Mouse (Mus musculus) layer of hippocampus, adult 6 months (tissue): Measurements from ENCODE around the gene Sp2. TPM values are rescaled to one million over a fixed set of nuclear protein-coding genes. Genes with fewer than 3 reads are reported as not detected.

Experiments
- long read RNA-seq, 2 experiments: library from polyadenylated mRNA; unstranded; transcript quantifications; one replicate each; pipeline ENCODE4 v2.0.0; 2019 to 2020
- polyA plus RNA-seq: library from polyadenylated mRNA; unstranded; fragments of <200 nt; fragmentation: Nextera tagmentation; gene quantifications from 2 replicates; pipeline ENCODE4 v1.2.3, GENCODE M21; 2021

Gene Sp2
- polyA plus RNA-seq, result 4.6 and 4.7 TPM in 2 replicates
- long read RNA-seq, experiment 1, partial matches to known transcripts, result 0 of 1 reads
- long read RNA-seq, experiment 1, other reads (novel, unspliced or antisense), result 1 of 1 reads
- long read RNA-seq, experiment 2, partial matches to known transcripts, result 1 of 7 reads
- long read RNA-seq, experiment 2, other reads (novel, unspliced or antisense), result 6 of 7 reads

DNA sequence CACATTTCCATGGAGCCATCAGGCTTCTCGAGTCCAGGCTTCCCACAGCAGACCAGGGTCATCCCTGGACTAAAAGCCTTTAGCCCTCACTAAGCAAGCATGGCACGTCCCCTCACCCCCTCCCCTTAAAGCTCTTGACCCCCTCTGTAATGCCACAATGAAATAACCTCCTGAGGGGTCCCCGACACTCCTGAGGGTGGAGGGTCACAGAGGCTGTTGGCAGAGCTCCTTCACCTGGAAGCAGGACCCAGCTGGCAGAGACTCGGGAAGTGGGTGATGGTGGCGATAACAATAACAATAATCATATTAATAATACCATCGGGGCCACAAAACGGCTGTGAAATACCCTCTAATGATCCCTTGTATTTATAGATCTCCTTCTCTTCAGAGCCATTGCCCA is at the start of gene Sp2:
Gene Sp2, minus strand, starts transcription at position 101 of the 400 bp plus-strand sequence.

DNA sequence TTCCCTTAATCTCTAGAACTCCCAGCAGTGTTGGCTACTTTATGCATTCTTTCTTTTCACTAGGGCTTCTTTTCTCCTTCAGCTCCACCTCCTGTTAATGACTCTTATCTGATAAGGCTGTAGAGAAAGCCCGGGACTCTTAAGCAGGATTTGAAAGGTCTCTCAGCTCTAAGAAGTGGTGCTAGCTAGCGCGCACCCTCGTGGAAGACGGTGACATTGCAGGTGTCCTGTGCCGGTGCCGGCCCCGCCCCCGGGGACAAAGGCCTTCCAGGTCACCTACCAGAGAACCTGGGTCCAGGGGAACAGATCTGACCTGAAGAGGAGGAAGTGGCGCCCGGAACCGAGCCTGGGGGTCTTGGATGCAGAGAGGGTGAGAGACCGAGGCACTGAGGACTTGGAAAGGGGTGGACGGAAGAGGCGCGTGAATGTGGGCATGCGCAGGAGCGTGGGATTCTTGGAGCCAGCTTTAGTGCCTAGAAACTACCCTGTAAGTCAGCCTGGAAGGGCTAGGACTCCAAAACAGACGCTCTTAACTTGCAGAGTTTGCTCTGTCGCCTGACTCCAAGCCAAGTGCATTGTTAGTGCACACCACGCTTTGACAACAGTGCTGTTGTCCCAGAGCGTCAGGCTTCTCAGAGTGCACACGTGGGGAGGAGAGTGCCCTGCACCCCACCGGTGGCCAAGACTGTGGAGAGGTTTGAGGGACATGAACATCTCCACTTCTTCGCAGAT is 47.1 kb upstream of the Sp2 start, which contains the start of gene Scrn2:
Gene Scrn2, plus strand, starts transcription at position 253 of the 732 bp plus-strand sequence.

DNA sequence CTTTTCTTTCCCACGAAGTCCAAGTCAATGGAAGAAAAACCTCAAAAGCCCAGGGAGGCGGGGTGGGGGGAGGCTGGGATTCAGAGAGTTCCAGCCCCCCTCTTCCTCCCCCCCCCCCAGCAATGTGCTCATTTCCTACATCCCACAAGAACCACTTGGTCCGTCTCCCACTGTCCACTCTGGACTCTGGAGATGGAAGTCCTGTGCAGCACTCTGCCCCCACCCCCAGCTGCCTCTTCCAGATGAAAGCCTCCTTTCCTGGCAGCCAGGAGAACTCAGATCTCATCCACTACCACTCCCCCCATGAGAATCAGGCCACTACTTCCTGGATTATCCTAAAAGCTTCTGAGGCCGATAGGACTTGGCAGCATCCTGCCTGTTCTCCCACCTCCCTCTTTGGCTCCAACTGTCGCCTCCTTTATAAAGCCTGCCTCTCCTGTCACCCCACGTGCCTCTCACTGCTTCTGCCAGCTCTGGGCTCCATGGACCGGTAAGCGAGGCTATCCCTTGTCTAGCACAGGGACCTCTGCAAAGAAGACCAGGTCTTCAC is 30.4 kb upstream of the Sp2 start, which contains the start of gene Sp6:
Gene Sp6, plus strand, starts transcription at position 274 of the 550 bp plus-strand sequence.

DNA sequence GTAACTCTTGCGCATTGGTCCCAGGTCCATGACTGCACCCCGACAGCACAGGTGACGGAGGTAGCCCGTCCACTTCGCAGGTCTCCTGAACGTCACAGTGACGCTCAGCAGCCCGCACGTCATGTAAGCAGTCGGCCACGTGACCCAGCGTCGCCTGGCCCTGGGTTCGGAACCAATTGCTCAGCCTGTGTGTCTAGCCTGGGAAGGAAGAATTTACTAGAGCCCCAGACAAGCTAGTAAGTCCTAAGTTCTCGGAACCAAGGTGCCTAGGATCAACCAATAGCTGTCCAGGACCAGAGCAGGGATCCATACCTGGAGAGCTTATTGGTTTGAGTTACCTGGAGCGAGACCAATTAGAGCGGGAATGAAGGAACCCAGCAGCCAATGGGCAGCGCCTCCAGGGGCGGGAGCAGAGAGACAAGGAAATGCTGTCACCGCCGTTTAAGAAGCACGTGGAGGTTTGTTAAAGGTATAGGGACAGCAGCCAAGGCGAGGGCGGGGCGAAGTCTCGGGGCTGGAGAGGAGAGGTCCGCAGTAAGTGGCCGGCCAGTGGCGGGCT is 38.9 kb downstream of the Sp2 start, which contains the start of gene Pnpo:
Gene Pnpo, minus strand, starts transcription at position 241 of the 559 bp plus-strand sequence.

DNA sequence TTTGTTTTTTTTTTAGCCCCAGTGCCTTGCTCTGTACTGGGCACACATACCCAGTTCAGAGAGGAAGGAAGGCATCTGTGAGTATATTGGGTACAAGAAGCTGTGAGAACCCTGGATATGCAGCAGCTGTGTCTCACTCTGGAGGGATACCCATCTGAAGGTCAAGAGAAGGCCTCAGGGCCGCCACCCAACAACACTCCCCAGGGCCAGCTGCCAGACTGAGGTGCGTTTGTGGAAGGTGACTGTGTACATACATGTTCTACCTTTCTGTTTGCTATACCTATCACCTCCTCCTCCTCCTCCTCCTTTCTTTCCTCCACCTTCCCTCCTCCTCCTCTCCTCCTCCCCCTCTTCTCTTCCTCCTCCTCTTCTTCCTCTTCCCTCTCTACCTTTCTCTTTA is 54.7 kb downstream of the Sp2 start, which contains the start of gene Prr15l:
Gene Prr15l, plus strand, starts transcription at position 17 of the 400 bp plus-strand sequence.

DNA sequence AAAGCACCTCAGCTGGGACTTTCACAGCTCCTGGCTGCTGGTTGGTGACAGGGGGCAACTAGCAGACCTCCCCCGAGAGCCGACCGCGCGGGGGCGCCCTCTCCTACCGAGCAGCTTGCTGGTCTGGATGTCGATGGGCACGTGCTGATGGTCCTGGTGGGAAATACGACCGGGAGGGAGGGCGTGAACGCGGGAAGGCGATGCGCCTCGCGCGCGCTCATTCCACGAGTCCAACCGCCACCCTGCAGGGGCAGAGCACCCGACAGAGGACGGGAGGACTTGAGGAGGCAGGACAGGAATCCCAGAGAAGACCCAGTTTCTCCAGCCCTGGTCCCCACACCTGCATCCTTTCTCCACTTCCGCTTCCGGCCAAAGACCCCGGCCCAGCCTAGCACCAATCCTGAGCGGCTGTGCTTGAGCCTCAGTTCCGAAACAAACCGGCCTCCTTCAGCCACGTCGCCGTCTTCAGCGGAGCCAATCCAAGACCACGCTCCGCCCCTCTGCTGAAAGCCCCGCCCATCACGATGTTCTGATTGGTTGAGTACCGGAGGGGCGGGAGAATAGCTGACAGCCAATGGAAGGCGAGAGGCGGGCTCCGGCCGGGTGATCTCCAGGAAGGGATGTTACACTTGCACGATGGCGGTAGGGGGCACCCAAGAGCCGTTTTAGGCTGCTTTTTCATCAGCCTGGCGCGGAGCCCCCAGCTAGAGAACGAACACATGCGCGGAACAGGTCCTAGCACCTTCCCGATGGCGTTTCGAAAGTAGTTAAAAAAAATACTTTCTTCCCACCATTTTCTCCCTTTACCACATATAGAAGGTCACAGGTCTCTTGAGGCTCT is 66.5 kb downstream of the Sp2 start, which contains the start of gene Cdk5rap3:
Gene Cdk5rap3, minus strand, starts transcription at position 453 of the 841 bp plus-strand sequence.

Other genes starting within 250 kb of the Sp2 start
- gene Snx11, start 205.4 kb downstream of the Sp2 start, polyA plus RNA-seq, result 14.0 and 14.9 TPM in 2 replicates
- gene Cbx1, start 193.8 kb downstream of the Sp2 start, polyA plus RNA-seq, result 34.5 and 35.6 TPM in 2 replicates
- 41.6 and 48.6 TPM in 2 replicates for gene Nfe2l1, start 153.0 kb downstream of the Sp2 start, polyA plus RNA-seq
- gene Copz2, start 133.1 kb downstream of the Sp2 start, polyA plus RNA-seq, result 22.8 and 27.5 TPM in 2 replicates
- gene Cdk5rap3, start 66.5 kb downstream of the Sp2 start, polyA plus RNA-seq, result 43.7 and 49.2 TPM in 2 replicates
- not detected in 2 replicates for gene Prr15l, start 54.9 kb downstream of the Sp2 start, polyA plus RNA-seq
- gene Pnpo, start 39.0 kb downstream of the Sp2 start, polyA plus RNA-seq, result 27.1 and 30.9 TPM in 2 replicates
- 0.05 TPM in 2 replicates for gene Sp6, start 30.4 kb upstream of the Sp2 start, polyA plus RNA-seq
- 9.1 and 9.2 TPM in 2 replicates for gene Scrn2, start 47.0 kb upstream of the Sp2 start, polyA plus RNA-seq
- 1.2 and 1.3 TPM in 2 replicates for gene Lrrc46, start 58.4 kb upstream of the Sp2 start, polyA plus RNA-seq
- 78.5 and 85.7 TPM in 2 replicates for gene Mrpl10, start 58.6 kb upstream of the Sp2 start, polyA plus RNA-seq
- 6.1 and 6.3 TPM in 2 replicates for gene Osbpl7, start 67.7 kb upstream of the Sp2 start, polyA plus RNA-seq
- gene Tbx21, start 132.4 kb upstream of the Sp2 start, polyA plus RNA-seq, result 0.06 and 0.08 TPM in 2 replicates
- 1.4 and 2.1 TPM in 2 replicates for gene Tbkbp1, start 168.5 kb upstream of the Sp2 start, polyA plus RNA-seq
- 9.9 and 11.3 TPM in 2 replicates for gene Kpnb1, start 204.9 kb upstream of the Sp2 start, polyA plus RNA-seq